Mouse (Mus musculus): ENCODE data around the gene Apbb1.

The Apbb1 gene

DNA sequence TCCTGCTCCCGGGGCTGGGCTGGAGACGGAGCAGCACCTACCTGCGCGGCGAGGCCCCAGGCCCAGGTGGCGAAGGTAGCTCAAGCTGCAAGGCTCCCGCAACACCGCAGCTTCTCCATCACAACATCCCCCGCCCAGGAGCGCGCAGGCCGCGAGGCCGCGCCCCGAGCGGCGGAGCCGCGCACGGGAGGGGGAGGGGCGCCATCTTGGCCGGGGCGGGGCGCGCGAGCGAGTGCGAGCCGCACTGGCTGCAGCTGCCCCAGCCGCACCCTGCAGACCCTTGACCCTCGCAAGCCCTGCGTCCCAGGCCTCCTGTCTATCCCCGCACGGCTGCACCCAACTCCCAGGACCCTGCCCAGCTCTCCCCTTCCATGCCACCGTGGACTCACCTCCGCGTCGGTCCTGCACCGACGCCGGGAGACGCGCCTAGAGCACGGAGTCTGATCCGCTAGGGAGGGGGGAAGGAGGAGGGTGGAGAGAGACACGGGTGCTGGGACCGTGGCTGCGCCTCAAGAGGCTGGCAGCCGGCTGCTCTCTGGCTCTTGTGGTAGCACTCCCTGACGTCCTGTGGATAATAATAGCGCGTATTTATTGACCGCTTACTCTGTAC lies at the start of gene Apbb1:
TSS of gene Apbb1 (minus strand) at position 560 of the 610 bp plus-strand sequence.
- DNase-seq (ENCODE audit: low spot score), result peak; percentile 70

DNA sequence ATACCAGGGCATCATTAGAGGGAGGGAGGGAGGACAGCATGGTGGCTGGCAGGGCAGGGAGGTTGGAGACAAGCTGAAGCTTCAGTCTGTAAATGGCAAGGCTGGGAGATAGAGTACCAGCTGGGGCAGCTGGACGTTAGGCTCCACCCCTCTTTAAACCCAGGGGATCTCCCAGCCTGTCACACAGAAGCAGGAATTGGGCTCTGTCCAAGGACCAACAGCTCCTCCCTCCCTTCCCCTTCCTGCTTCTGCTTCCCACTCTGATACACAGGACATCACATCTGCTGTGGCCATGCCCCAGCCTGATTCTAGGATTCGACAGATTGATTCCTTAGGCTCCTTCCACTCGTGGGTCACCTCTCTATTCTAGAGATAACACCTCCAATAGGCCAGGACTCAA lies 47.2 kb upstream of the Apbb1 start:
- no peak for DNase-seq (ENCODE audit: low spot score)

DNA sequence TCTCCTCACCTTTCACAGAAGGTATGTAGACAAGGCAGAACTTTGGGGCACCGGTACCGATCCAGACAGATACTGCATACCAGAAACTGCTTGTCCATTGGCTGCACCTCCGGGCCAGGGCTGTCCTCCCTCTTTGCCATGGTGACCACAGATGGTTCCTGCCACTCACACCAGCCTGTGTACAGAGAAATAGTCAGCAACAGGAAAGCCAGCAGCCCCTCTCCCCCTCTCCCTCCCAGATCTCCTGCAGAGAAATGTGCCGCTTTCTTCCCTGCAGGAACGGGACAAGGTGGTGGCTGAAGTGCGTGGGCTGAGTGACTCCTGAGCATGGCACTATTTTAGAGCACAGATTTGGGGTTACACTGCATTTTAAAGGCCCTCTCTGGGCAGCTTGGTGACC lies 43.9 kb upstream of the Apbb1 start:
- no peak for DNase-seq (ENCODE audit: low spot score)

DNA sequence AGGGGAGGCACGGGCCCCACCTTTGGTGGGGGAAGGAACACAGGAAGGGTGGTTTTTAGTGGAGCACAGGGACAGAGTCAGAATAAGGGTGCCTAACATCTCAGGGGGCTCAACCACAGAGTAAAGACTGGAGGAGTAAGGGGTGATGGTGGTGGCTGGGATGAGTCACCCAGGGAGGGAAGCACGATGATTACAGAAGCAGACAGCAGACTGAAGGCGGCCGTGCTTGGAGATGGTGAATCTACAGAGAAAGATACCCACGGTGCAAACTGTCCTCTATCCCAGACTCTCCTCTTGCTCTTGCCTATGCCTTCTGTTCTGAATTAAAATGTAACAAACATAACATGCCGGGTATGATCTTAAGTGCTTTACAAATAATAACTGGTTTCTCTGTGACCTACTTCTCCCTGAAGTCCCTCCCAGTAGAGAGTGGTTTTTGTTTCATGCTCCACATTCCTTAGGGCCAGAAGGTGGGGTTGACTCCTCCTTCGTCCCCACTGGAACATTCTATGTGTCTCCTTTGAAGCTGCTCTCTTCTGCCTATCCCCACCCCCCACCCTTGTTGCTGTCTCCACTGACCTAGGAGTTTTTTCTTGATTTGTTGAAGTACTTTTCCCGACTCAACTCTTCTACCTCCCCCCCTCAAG lies 40.3 kb upstream of the Apbb1 start:
- DNase-seq (ENCODE audit: low spot score), result no peak

DNA sequence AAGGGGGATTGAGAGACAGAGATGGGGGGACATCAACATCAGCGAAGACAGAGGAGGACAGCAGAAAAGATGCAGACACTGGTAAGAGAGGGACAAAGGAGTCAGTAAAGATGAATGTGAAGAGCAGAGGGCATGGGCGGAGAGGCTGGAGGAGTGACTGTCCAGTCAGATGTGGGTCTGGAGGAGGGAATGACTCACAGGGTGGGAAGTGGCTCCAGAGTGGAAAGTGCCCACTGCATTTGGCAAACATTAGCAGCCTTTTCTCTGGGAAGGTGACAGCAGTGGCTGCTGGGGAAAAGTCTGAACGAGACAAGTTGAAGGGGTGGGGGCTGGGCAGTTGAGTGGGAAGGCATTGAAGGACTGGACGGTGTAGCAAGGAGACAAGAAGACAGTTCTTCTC lies 39.6 kb upstream of the Apbb1 start:
- DNase-seq (ENCODE audit: low spot score), result no peak

DNA sequence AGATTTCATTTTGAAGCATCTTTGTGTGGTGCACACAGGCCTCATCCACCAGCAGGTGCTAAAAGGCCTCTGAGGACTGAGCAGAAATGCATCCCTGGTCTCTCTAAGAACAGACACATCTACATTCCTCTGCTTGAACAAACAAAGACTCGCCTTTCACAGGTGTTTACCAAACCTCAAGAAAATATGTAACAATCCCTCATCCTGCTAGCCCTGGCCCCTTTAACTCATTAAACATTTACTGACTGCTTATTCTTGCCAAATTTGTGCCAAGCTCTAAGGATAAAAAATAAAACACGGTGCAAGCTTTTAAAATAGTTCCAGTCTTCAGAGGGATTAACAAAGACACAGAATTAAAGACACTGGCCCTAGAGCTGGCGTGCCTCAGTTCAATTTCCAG lies 38.2 kb upstream of the Apbb1 start:
- no peak for DNase-seq (ENCODE audit: low spot score)

DNA sequence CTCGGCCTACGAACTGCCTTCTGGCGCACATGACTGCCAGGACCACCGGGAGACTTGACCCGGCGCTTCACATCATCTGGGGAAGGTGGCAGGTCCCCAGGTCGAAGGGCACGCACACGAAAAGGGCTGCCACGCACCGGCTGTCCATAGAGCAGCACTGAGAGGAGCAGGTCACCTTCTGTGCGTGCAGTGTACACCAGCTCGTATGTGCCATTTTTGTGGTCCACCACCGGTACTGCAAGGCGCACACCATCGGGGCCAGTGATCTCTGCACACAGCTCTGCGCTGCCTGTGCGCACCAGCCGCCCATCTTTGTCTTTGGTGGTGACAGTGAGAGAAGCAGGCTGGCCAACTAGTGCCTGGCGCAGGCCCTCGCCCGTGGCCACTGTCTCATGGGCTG lies 36.4 kb upstream of the Apbb1 start:
- no peak for DNase-seq (ENCODE audit: low spot score)

DNA sequence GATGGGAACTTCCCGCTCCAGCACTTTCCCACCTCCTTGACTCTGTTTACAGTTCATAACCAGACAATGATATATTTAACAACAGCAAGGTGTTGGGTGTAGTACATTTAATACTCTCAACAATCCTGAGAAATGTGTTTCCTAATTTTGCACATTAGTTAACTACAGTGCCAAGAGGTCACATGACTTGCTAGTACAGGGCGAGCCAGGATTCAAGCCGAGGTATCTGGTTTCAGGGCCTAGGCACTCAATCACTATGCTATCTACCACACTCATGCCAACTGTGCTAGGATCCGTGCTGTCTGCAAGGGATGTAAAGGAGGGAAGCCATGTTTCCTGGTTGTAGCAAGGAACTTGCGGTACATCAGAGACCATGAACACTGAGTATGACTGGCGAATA lies 35.1 kb upstream of the Apbb1 start:
- DNase-seq (ENCODE audit: low spot score), result no peak

DNA sequence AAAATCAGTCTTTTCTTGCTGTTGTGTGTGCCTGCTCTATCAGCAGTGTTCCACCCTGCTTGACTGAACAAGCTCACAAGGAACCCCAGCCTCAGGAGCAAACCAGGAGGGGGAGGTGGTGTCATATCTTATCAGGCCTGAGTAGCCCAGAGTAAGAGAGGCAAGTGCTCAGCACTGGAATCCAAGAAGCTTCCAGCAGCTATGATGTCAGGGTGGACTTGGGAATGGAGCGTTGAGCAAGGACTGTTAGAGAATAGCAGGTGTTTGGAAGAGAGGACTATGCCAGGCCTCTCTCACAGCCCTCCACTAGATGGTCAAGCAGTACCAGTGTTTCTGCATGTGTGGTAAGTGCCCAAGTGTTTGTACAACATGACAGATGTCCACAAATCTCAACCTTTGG lies 34.3 kb upstream of the Apbb1 start:
- DNase-seq (ENCODE audit: low spot score), result no peak

DNA sequence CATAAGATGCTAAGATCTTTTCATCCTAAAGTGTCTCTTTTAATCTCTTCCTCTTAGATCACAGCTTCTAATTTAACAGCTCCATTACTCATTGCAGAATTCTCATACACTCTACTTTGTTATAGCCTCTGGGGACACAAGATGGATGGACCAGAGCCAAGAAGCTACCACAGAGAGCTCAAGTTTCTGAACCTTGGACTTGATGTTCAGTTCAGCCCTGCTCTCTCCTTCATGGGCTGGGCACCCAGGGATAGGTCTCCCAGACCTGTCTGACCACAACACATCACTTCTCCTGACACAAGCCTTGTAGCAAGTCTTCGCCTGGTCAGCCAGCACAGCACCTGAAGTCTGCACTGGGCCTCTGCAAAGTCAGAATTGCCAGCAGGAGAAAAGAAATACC lies 32.9 kb upstream of the Apbb1 start:
- no peak for DNase-seq (ENCODE audit: low spot score)

DNA sequence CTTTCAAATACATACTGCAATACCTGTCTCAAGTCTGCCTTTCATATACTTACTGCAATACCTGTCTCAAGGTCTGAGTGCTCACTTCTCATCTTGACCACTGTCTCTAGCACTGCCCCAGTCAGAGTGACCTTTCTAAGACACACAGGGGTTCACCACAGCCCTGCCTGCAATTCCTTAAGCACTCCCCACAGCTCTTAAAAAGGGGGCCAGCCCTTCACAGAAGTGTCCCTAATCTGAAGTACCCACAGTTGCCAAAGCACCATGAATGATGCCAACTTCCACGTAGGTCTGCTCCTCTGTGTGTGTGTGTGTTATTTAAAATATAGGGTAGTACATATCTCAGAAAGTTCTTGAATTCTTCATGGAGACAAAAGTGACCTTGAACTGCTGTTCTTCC lies 30.3 kb upstream of the Apbb1 start:
- no peak for DNase-seq (ENCODE audit: low spot score)

DNA sequence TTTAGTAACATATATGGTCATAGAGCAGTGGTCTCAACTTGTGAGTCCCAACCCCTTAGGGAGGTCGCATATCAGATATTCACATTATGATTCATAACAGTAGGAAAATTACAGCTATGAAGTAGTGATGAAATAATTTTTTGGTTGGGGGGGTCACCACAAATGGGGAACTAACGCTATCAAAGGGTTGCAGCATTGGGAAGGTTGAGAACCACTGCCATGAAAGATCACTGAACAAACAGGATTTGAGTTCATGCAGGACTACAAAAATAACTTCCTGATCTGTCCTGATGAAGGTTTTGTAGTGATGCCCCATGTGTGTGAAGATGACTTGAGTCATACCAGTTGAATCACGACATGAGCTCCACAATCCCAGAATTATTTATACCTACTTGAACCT lies 27.0 kb upstream of the Apbb1 start:
- DNase-seq (ENCODE audit: low spot score), result no peak

DNA sequence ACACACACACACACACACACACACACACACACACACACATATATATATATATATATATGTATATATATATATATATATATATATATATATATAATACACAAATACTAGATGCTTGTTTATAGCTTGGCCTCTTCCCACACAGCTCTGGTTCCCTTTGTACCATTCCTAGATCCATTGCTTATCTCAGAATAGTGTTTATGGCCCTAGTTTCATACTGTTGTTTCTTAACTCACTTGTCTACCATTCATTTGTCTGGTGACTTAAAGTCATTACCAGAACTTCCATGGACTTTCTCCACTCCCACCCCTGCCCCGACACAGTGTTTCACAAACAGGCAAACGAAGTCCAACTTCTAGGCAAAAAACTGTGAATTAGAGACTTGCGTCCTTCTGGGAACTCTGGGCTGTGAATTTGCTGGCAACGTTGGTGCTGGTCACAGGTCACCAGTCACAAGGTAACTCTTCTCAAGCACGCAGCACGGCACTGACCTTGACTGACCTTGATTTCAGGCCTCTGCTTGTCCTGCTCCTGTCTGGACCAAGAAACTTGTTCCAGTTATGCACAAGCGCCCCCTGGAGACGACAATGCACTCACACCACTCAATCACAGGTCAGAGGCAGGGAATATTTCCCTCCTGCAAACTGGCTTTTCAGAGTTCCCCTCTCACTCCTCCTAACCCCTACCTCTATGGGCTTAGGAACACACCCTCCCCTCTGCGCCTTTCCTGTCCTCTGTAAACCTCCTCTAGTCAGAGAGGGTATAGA lies 21.6 kb upstream of the Apbb1 start:
- DNase-seq (ENCODE audit: low spot score), result peak; percentile 63

DNA sequence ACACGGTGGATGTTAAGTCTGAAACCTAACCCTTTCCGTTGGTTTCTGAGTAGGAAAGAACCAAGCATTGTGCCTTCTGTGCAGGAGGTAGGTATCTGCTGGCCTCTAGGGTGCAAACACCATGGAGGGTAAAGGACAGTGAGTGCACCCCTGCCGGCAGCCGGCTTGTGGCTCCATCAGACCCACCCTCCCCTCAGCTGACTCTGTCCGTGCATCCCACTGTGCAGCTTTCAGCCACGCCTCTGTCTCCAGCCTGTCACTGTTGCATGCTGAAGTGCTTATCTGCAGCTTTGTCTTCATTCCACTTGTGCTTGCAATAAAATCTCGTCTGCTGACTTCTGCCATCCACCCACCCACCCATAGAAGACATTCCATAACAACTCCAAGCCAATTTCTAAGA lies 8.6 kb upstream of the Apbb1 start:
- DNase-seq (ENCODE audit: low spot score), result no peak

DNA sequence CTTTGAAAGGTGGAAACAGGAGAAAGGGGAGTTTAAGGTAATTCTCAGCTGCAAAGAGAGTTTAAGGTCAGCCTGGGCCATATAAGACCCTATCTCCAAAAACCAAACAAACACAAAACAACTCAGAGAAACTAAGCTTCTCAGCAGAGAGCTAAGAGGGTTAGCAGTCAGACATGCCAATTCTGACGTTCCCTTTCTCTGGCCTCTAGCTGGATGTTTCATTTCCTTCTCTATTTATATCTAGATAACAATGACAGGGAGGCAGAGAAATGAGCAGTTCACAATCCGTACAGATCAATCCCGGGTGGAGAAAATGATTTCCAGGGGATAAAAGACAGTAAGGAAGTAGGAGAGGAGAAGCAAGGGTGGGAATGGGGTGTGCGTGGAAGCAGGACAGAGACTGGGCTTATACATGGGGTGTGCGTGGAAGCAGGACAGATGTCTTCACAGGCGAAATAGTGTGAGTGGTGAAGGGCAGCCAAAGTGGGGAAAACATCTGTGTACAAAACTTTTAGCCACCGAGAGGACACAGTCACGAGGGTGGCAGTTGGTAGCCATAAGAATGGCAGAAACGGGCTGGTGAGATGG lies 7.0 kb upstream of the Apbb1 start:
- no peak for DNase-seq (ENCODE audit: low spot score)

DNA sequence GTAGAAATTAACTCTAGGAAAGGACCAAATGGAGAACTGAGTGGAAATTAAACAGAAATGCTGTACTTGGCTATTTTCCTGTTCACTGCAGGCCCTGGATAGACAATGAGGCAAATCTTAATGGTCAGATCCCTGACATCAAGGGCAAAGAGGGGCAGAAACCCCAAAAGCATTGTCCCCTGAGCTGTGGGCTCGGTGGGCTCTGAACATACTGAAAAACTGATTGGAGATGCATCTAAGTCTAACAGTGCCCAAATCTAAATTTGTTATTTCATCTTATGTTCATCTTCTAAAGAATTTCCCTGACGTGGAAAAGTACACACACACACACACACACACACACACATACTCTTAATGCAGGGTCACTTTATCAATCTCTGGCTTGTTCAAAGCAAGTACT lies 506 bp upstream of the Apbb1 start:
- no peak for DNase-seq (ENCODE audit: low spot score)

DNA sequence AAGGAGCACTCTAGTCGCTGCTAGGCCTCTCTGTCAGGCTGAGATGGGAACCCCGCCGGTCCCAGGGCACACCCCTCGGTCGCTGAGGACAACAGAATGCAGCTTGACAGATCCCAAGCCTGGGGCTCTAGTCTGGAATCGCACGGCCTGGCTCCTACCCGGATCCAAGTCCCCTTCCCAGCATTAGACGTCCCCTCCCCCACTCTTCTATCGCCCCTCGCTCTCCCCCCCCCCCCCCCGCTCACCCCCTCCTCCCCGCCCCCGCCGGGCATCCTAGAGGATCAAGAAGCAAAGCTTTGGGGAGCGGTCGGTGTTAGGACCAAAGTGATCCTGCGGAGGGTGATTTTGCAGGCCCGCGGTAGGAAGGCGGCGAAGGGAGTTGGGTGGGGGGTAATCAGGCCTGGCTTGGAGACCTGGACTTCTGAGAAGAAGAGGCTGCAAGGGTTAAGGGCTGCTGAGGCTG lies 795 bp downstream of the Apbb1 start:
- no peak for DNase-seq (ENCODE audit: low spot score)

DNA sequence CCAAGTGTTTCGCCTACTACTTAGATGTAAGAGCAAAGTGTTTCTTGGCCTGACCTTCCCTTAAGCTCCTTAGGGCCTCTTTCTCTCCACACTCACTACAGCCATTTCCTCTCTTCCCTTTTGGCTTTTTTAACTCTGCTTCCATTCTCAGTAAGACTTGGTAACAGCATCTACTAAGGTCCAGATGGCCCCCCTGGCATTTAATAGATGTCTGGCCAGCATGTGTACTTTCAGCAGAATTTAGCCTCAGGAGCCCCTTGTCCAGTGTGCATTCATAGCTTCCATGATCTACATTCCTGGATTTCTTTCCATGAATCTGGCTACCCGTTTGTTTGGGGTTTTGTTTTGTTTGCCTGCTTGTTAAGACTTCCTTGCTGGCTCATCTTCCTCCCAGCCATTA lies 3.0 kb downstream of the Apbb1 start:
- DNase-seq (ENCODE audit: low spot score), result no peak

DNA sequence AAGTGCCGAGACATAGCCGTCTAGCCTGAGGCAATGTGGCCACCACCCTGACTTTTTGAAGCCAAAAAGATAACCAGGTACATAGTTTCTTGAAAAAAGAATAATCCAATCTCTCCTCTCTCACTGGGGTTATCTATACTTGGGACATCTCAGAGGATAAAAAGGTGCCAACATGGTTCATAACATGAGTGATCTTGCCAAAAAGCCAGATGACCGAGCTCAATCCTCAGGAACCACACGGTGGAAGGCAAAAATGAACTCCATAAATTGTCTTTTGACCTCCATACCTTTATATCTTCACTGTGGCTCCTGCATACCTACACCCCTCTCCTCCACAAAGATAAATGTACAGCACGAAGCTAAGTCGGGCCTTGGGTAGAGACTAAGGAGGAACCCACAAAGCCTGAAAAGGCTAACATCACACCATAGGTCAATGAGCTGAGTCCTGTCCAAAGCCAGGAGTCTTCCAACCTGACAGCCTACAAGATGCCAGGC lies 4.0 kb downstream of the Apbb1 start:
- DNase-seq (ENCODE audit: low spot score), result no peak

DNA sequence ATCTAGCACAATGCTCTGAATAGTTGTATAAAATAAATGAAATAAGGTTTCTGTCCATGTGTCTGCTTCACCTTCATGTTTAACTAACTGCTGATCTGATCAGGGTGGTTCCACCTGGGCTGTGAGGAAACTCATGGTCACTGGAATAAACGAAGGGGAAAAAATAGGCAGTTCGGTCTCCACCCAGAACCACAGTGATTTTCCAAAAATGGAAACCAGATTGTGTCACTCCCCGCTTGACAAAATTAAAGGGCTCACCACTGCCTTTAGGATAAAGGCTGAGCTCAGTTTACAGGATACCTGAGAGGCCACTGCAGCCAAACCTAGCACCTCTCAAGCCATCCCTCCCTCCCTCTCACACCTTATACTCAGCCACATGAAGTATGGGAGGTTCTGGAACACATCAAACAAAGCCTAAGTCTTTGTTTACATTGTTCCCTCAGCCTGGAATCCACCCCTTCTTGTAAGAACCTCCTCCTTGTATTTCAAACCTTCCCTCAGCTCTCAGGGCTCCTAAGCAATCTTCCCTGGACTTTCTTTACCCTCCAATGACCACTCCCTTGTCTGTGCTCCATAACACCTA lies 5.2 kb downstream of the Apbb1 start:
- DNase-seq (ENCODE audit: low spot score), result no peak

DNA sequence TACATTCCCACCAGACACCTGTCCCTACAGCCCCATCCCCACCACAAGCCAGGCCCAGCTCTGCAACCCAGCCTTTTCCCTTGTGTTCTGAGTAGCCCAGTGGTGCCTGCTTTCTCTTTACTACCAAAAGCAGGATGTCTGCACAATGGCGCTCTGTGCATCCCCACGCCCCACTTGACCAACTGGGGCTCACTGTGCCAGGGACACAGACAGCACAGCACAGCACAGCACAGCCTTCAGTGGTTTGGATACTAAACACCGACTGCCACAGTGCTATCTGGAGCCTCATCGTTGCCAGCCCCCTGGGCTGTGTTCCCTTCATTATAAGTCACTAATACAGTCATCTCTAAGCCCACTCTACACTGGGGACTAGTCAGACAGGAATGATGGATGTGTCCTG lies 6.9 kb downstream of the Apbb1 start:
- DNase-seq (ENCODE audit: low spot score), result no peak

DNA sequence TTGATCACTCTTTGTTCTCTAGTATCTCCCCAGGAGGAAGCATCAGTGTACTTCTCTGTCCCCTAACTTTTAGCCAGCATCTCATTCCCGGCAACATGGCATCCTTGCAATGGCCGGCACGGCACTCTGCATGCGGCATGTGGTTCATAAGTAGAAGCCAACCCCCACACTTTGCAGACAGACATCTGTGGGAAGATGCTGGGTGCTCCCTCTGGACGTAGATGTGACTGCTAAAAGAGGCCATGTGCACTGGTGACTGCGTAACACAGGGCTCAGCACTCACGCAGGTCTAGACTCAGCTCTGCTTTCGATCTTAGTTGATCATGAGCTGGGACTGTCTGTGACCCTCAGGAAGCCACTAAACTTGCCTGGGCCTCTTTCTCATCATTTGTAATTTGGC lies 8.5 kb downstream of the Apbb1 start:
- no peak for DNase-seq (ENCODE audit: low spot score)

DNA sequence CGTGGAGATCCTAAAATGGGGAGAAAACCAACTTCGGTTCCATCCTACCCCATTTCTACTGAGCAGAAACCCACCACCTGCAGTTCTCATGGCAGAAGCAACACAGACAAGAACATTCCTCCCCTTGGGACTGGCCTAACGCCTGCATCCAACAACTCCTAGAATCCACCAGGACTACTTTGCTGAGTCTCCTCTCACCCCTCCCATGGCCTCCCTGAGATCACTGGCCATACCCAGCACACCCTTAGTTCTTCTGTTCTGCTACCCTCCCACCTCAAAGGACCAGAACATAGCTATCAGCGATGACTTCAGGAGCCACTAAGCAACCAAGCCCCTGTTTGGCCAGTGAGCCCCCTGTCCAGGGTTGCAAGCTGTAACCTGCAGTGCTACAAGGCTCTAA lies 10.7 kb downstream of the Apbb1 start:
- no peak for DNase-seq (ENCODE audit: low spot score)

Measured in urinary bladder, postnatal 25 days (tissue).